Mouse (Mus musculus) NIH3T3 (cell line): ENCODE measurements around the gene Gm20662.

Experiments
- DNase-seq: peaks from one replicate; pipeline ENCODE4 v3.0.0-alpha.2; 2012; ENCODE audit warnings: low read depth

Gm20662 gene

DNA sequence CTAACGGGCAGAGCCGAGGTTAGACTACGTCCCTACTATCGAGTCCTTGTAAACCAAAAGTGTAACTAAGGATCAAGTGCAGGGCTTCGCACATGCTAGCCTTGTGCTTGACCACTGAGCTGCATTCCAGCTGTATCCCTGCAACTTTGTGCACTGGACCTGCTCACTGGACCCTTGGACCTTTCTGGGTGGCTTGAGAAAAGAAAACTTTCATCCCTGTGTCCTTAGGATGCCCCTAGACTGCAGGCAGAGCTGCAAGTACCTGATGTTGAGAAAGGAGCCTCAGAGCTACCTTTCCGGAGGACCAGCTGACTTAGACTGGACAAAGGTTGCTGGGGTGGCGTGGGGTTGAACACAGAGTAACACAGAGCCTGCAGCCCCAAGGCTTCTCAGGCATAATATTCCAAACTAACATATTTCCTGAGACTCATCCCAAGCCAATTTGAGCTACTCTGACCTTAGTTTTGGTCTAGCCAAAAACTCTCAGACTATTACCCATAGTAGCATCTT lies 94.5 kb downstream of the Gm20662 start:
- DNase-seq, result no peak

DNA sequence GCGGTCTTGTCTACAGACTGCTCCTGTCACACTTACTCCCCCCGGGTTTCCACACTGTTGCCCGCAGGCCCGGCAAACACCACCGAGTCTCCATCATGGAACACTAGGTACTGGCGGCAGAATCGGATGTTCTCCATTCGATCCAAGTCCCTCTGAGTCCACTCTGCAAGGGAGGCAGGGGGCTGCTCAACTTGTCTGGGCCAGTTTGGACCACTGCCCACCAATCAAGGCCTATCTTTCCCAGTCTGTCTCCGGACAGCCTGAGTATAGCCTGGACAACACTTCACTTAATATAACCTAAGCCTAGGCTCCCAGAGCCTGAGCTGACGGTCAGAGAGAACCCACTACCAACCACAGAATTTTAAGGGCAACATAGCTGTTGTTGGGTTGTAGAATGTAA lies 97.4 kb downstream of the Gm20662 start:
- DNase-seq, result peak; percentile 40

DNA sequence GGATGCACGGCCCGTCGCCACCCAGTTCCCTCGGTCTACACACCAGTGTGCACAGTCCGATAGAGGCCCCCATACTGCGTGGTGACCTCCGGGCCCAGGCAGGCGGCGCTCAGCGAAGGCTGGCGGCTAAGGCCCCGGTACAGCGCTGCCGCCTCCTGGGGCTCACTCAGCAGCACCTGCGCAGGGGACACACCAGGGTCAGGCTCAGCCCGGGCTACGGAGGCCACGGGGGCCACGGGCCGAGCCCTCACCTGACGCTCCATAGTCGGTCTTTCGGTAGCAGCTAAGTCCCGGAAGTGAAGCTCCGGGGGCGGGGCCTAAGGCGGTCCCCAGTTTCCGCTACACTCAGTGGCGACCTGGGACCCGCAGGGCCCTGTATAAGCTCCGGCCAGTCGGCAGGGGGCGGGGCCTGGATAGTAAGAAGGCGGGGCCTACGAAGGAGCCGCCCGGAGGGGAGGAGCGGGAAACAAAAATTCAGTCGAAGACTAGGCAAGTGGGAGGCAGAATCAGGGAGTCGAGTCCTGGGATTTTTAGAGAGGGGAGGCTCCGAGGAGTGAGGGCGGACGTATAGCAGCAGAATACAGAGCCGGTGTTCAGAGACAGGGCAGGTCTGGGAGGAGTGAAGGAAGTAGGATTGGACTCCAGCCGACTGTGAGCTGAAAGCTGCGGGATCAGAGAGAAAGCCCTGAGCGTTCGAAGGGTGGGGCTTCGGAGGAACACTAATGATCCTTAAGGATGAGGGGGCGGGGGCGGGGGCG lies 98.2 kb downstream of the Gm20662 start, which contains the start of gene Apeh:
TSS of gene Apeh (minus strand) at position 423 of the 758 bp plus-strand sequence.
- DNase-seq, result peak; percentile 92
